Mouse (Mus musculus) adrenal gland, postnatal 36 days (tissue): ENCODE measurements around the gene Hes1. TPM values are rescaled to one million over a fixed set of nuclear protein-coding genes. Genes with fewer than 3 reads are reported as not detected.
"Not testable (repeated sequence)": the region's sequence is repeated elsewhere in the genome, so short reads cannot be mapped to it uniquely, and the experiment has no call there.

Experiments used
- DNase-seq, 2 experiments: peaks; one replicate each; pipeline ENCODE4 v3.0.0; 2021; ENCODE audit warnings: mixed read lengths in 1 of 2
- total RNA-seq, 2 experiments: library from RNA; stranded (reverse); gene quantifications; 2 replicates each; pipeline ENCODE4 v1.2.3; 2021

Gene Hes1
- total RNA-seq, 2 experiments from 2014 or later: 19.2 to 26.1 TPM

DNA sequence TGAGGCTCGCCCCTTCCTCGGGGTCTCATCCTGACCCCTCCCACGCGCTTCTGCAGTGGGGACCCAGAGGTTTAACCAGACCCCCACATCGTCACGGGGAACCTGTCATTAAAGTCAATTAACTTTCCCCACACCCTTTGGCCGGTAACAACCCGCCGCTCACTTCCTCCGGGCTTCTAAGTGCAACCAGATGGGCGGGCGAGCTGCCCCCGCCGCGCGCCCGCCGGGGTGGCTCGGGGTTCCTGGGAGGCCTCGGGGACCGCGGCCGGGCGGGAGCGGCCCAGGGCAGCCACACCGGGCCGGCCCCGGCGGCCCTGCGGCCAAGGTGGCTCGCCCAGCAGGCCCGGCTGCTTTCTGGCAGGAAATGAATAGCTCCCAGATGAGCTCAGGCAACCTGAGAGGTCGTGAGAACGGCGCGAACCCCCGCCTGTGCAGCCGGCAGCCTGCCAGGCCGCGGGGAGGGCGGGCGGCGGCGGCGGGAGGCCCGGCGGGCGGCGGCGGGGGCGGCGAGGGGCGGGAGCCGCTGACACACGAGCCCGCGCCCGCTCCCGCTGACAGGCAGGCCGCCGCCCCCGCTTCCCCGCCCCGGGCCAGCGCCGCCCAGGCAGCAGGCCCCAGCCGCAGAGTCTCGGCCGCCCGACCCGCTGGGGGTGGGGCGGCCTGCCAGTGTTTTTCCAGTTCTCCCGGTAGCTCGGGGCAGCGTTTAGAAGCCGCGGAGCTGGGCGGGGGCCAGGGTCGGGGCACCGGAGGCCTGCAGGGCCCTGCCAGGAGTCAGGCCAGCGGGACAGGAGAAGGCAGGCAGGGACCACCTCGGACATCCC, 6.0 kb downstream of the Hes1 start:
- peak; percentile 95 to 98 for DNase-seq

GRCm38 (mm10) chr16:30070771-30071191, 6.6 kb downstream of the Hes1 start:
- peak in 1 of 2 experiments; percentile 78 for DNase-seq

GRCm38 (mm10) chr16:30073317-30073716, 9.1 kb downstream of the Hes1 start:
- DNase-seq: no peak

DNA sequence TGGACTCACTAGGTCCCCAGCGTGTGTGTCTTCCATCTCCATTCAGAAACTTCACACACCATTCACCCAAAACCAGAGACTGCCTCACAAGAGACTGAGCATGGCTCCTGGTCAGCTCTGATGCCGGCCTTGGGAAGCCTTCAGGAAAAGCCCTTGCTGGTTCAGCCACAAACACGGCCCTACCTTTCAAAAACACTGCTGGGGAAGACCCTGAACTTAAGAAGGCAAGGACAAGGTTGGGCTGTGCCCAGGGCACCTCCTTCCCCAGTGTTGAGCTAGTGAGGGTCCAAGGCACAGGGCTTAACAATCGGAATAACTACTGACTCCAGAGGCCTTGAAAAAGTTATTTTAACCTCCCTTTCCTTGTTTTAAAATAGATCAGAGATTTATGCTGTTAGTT, 17.3 kb downstream of the Hes1 start:
- peak; percentile 47 to 57 for DNase-seq

GRCm38 (mm10) chr16:30081980-30082379, 17.8 kb downstream of the Hes1 start:
- no peak for DNase-seq

DNA sequence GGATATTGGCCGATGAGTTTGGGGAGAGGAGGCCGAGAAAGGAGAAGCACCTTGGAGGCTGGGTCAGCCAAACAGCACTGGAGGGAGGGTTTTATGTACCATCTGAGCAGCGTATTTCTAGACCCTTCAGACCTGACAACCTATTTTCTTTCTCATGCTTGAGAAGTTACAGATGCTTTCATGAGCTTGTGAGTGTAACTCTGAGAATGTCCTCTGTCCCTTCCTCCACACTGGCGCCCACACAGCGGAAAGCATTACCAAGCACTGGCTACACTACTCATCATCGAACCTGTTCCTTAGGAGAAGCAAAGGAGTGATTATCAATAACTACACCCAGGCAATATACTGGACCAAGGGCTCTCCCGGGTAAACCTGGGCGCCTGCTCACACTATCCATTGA, 18.8 kb downstream of the Hes1 start:
- no peak for DNase-seq

- no peak for DNase-seq
These were observed 19.4 kb downstream of the Hes1 start for GRCm38 (mm10) chr16:30083536-30083935.

GRCm38 (mm10) chr16:30088646-30089045, 24.5 kb downstream of the Hes1 start:
- DNase-seq: peak; percentile 36 to 40

DNA sequence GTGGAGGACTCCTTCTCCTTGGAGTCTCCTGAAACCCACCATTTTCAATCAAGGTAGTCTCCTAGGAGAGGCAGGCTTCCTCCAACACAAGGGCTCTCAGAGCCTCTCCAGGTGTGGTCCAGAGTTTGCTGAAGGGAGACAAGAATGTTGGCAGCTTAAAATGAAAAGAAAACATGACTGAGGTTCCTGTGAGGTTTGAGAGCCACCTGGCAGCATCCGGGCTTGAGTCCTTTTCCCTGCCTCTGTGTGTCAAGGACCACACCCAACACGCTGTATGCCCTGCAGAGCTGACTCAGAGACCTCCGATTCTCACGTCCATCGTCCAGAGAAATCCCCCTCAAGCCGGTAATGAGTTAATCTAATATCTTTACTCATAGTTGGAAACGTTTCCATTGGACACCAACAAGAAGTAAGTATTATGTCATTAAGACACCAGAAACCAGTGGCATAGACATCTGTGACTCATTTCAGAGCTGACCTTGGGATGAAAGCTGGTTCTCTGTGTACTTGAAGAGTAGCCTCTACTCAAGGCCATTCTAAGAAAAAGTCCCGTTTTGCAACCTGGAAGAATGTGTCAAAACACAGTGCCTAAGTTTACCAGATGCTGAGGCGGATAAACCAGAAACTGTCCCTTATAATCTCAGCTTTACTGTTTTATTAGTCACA, 26.1 kb downstream of the Hes1 start:
- peak; percentile 51 to 66 for DNase-seq

DNA sequence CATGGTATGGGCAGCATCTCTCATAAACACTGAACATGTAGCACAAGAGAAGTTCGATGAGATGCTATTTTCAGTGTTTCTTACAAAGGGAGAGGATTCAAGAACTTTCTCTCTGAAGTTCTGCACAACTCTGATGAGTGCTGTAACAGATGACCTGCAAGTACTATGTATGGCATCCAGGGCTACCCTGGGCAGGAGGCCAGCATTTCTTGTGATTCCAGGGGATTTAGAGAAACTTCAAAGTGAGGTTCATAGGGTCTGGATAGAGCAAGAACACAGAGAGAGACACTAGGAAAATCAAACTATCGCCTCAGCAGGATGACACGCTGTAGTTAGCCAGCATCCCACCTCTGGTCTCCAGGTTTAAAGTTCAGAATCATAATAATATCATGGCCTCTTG, 31.9 kb downstream of the Hes1 start:
- peak; percentile 30 to 52 for DNase-seq

GRCm38 (mm10) chr16:30096475-30096874, 32.3 kb downstream of the Hes1 start:
- DNase-seq: no peak

DNA sequence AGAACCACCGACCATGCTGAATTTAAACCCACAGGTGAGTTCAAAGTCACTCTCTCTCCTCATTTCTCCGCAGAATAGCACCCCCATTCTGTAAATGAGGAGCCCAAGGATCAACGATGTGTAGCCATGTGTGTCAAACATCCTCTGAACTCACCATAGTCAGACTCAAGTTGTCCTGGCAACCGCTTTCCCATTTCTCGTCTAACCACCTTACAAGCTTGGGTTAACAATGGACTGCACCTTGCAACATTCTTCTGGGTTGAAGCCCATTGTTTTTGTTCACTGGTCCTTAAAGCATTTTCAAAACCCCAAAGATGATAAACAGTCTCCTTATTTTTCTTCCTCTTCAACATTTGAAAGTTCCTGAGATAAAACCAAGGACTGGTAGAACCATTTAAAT, 34.9 kb downstream of the Hes1 start:
- DNase-seq: no peak

- DNase-seq: no peak
These were observed 38.1 kb downstream of the Hes1 start for GRCm38 (mm10) chr16:30102149-30102915.

DNA sequence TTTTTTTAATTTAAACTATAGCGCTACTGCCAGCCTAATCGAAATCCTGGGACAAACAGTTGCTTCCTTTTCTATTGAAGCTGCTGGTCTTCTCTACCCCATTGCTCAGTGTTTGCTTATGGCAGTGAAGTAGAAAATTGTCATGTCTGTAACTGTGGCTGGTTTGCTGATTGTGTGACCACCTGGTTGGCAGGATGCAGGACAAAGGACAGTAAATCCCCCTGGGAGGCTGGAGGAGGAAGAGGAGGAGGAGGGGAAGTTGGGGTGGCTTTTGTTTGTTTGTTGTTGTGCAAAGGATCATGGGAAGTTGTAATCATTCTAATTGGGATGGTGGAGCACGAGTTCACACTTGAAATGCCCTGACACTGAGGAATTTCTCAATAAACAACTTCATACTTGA, 38.8 kb downstream of the Hes1 start:
- no peak for DNase-seq

GRCm38 (mm10) chr16:30103495-30103894, 39.3 kb downstream of the Hes1 start:
- no peak for DNase-seq

DNA sequence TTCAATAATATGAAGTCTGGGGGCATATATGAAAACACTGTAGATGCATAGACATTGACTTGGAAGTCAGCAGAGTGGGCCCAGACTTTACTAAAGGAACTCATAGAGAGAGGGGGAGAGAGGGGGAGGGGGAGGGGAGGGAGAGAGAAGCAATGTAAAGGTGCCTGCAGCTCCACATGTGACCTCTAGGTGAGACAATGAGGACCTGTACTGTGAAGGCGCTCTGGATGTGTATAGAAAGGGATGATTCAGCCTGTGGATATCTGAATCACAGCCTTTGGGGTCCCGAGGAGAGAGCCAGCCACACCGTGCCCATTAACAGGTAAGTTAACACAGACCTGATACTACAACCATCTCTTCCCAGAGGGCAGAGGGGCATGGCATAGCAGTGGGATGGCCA, 40.2 kb downstream of the Hes1 start:
- DNase-seq: no peak

DNA sequence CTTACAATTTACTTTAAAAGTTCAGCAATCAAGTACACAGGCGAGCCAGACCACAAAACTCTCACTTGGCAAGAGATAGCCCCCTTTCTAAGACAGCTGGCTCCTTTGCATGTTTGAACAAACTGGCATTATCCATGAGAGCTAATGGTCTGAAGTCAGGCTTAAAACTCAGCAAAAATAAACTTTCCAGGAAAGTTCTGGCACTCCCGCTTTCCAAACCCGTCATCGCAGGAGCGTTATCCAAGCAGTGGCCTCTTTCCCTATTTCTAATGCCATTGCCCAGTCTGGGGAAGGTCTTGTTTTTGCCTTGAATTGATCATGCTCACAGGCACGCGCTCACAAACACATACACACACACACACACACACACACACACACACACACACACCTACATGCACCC, 41.3 kb downstream of the Hes1 start:
- DNase-seq: no peak

- not testable (repeated sequence) for DNase-seq
These were observed 44.0 kb downstream of the Hes1 start for GRCm38 (mm10) chr16:30108167-30108566.

DNA sequence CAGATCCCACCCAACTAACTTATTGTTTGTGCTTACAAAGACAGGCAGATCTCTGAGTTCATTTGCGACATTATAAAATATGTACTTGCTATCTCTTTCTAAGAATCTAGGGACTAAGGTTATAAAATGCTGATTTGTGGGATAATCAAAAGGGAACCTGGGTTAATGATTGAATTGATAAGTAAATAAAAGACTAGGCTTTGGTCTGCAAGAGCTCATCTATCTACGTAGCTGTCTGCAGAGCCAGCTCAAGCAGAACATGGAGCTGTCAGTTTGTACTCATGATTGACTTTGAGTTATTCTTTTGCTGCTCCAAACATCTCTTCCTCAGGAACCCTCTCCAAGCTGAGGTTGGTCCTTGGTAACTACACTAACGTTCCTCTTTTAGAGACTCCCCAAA, 46.3 kb downstream of the Hes1 start:
- DNase-seq: no peak

DNA sequence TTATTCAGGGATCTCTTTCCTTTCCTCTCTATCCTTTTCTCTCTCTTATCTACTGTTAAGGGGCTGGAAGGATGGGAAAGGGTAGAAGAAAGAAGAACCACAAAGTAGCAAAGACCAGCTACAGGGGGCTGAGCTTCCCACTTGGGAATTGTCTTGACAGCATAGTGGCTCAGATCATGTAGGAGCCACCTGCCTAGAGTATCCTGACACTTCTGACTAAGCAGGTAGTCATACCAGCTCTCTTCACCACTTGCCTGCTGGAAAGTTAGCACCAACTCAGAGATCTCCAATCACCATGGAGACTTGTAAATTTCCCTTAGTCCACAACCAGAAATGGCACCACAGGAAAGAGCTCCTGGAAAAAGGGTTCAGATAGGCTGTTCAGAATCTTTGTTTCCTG, 46.9 kb downstream of the Hes1 start:
- no peak for DNase-seq

- no peak for DNase-seq
These were observed 47.4 kb downstream of the Hes1 start for GRCm38 (mm10) chr16:30111566-30111965.

DNA sequence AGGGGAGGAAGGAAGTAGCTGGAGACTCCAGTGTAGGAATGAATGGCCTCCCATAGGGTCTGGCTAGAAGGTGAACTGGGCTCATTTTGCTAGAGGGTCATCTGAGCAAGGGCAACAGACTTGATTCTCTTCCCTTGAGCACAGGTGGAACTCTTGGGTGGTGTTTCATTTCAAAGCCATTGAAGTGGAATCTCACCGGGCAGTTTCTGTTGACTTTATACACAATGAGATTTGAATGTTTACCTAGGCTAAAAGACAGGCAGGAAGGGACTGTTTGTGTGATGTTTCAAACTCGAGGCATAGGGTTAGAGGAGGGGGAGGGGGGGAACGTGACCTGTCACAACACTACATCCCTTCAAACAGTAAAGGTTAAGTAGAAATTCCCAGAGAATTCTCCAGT, 49.0 kb downstream of the Hes1 start:
- no peak for DNase-seq

DNA sequence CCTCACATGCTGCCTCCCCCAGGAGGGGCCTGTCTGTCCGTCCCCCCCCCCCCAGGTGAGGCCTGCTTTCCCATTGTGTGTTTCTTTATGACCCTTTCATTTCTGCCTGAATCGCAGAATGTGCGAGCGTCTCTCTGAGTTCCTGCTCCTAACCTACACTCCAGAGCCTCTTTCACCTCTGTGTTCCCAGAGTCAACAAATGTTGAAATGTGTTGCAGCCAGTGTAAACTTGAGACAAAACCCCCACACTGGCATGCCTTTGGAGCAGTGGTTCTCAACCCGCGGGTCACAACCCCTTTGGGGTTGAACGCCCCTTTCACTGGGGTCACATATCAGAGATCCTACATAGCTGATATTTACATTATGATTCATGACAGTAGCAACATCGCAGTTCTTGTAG, 49.6 kb downstream of the Hes1 start:
- DNase-seq: no peak
